Comparison of ENCODE assay signal across 18 mouse cellular contexts in the genomic region with DNA sequence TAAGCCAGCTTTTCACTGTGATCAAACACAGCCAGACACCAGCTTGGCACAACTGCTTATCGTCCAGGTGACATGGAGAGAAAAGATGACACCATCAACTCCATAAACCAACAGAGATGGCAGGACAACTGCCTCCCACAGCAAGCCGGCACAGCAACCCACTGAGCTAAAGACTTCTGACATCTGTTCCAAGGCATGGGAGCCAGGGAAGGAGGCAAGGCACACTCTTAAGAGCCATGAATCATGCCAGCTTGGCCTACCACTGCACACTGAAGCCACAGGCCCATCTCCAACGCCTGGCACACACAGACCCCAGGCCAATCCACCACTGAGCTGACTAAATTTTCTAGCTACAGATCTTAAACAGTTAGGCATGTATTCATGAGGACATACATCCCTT. TPM values are rescaled to one million over a fixed set of nuclear protein-coding genes. Genes with fewer than 3 reads are reported as not detected.
A peak's percentile ranks its signal among the peaks of the same experiment; 100 is the strongest.
DNase-seq lines count a peak whose midpoint lies in the region; ATAC-seq and TF ChIP-seq lines count a peak whose summit lies in the region.
"Had no signal": no experiment of that assay in that cellular context is flagged by ENCODE, and none has a peak within 500 bp of the region (broad histone marks: within the 10 kb centered on the region; RNA-seq: fewer than 3 reads in every experiment).

No protein-coding gene starts in this region.

- no peak overlapping the region for H3K9ac ChIP-seq in hindbrain, embryonic 16.5 days (ENCODE audit: low read depth, low read length)
- no peak overlapping the region for H3K9ac ChIP-seq in hindbrain, embryonic 11.5 days (ENCODE audit: low read depth, low read length)
- H3K9ac ChIP-seq: embryonic facial prominence, embryonic 12.5 days; heart, embryonic 15.5 days had no signal

- peak; percentile 60 for ATAC-seq in hindbrain, embryonic 16.5 days
- ATAC-seq in hindbrain, embryonic 11.5 days (ENCODE audit: low FRiP score), result no peak
- ATAC-seq: forebrain, embryonic 16.5 days; intestine, embryonic 16.5 days had no signal

- no peak overlapping the region for H3K4me3 ChIP-seq in hindbrain, embryonic 16.5 days (ENCODE audit: low read length)
- H3K4me3 ChIP-seq in hindbrain, embryonic 11.5 days (ENCODE audit: low read depth, low read length), result no peak overlapping the region
- no peak overlapping the region for H3K4me3 ChIP-seq in spleen, adult 2 months (ENCODE audit: extremely low read depth, insufficient read depth, insufficient read length)
- H3K4me3 ChIP-seq: embryonic facial prominence, embryonic 12.5 days; heart, adult 2 months; heart, embryonic 15.5 days had no signal

- TF ChIP-seq POLR2A in spleen, adult 2 months (IDR thresholded peaks at IDR 0.05; ENCODE audit: low read depth, low read length), result no peak

- H3K4me2 ChIP-seq in hindbrain, embryonic 16.5 days (ENCODE audit: low read length), result no peak overlapping the region
- no peak overlapping the region for H3K4me2 ChIP-seq in hindbrain, embryonic 11.5 days (replicated peaks; ENCODE audit: low read depth, low read length)
- H3K4me2 ChIP-seq: embryonic facial prominence, embryonic 12.5 days; heart, embryonic 11.5 days; heart, embryonic 15.5 days had no signal

- no peak for TF ChIP-seq CTCF in spleen, adult 2 months (IDR thresholded peaks at IDR 0.05; ENCODE audit: extremely low read depth, insufficient read depth, insufficient read length, insufficient replicate concordance)

- peak; percentile 52 to 65 for DNase-seq in cerebellum, postnatal 14 days
- no peak for DNase-seq in cerebellum, adult 8-10 months
- no peak for DNase-seq in hindbrain, embryonic 11.5 days (ENCODE audit: low spot score)
- DNase-seq in spleen, adult 2 months (ENCODE audit: low read depth in 1 of 2, low spot score in 2 of 2), result no peak
- DNase-seq in spleen, adult 12 weeks (ENCODE audit: low spot score), result no peak
- DNase-seq: adrenal gland, adult 2 months; adrenal gland, postnatal 25 days; cerebellum, adult 18-20 months; gastrocnemius, postnatal 14 days; heart, adult 2 months; heart, postnatal 14 days; kidney, adult 2 months had no signal

- H3K36me3 ChIP-seq in hindbrain, embryonic 16.5 days (ENCODE audit: control insufficient read depth, insufficient read depth, low read length), result no peaks in the 10 kb centered on the region
- no peaks in the 10 kb centered on the region for H3K36me3 ChIP-seq in hindbrain, embryonic 11.5 days (ENCODE audit: control insufficient read depth, insufficient read depth, low read length)
- peaks cover 30% of the 10 kb centered on the region for H3K36me3 ChIP-seq in spleen, adult 2 months (ENCODE audit: control insufficient read depth, insufficient read depth, low read length)
- H3K36me3 ChIP-seq: embryonic facial prominence, embryonic 12.5 days; heart, embryonic 15.5 days had no signal

- no peak overlapping the region for H3K27ac ChIP-seq in hindbrain, embryonic 16.5 days (ENCODE audit: low read depth, low read length)
- no peak overlapping the region for H3K27ac ChIP-seq in hindbrain, embryonic 11.5 days (ENCODE audit: low read depth, low read length)
- peak overlapping the region; percentile 96 for H3K27ac ChIP-seq in spleen, adult 2 months (ENCODE audit: insufficient read depth, low read length)
- H3K27ac ChIP-seq: embryonic facial prominence, embryonic 12.5 days; heart, adult 2 months; heart, embryonic 15.5 days had no signal

- H3K4me1 ChIP-seq in hindbrain, embryonic 16.5 days (ENCODE audit: control insufficient read depth, insufficient read depth, low read depth, low read length), result no peaks in the 10 kb centered on the region
- no peaks in the 10 kb centered on the region; the same call in 1 of the 2 replicates for H3K4me1 ChIP-seq in hindbrain, embryonic 11.5 days (replicated peaks; ENCODE audit: control insufficient read depth, insufficient read depth, low read length)
- peaks cover 43% of the 10 kb centered on the region; the same call in 1 of the 2 replicates for H3K4me1 ChIP-seq in spleen, adult 2 months (ENCODE audit: control insufficient read depth, insufficient read depth, insufficient read length)
- H3K4me1 ChIP-seq: embryonic facial prominence, embryonic 12.5 days; heart, embryonic 15.5 days had no signal

- WGBS in hindbrain, embryonic 16.5 days, result 63% methylated on average over 3 of the region's 3 CpGs
- whole genome bisulfite sequencing in hindbrain, embryonic 11.5 days, result 67% methylated on average over 3 of the region's 3 CpGs
- WGBS in spleen, adult 2 months, result 78% methylated on average over 3 of the region's 3 CpGs

- H3K27me3 ChIP-seq in hindbrain, embryonic 16.5 days (replicated peaks; ENCODE audit: control insufficient read depth, insufficient read depth, low read length), result peaks cover 3% of the 10 kb centered on the region; the same call in 1 of the 2 replicates
- H3K27me3 ChIP-seq in hindbrain, embryonic 11.5 days (ENCODE audit: control insufficient read depth, insufficient read depth, low read length), result no peaks in the 10 kb centered on the region
- H3K27me3 ChIP-seq in spleen, adult 2 months (ENCODE audit: control insufficient read depth, insufficient read depth, low read length), result no peaks in the 10 kb centered on the region
- H3K27me3 ChIP-seq: embryonic facial prominence, embryonic 12.5 days had no signal

- H3K9me3 ChIP-seq in hindbrain, embryonic 16.5 days (ENCODE audit: control insufficient read depth, low read length), result no peaks in the 10 kb centered on the region
- no peaks in the 10 kb centered on the region for H3K9me3 ChIP-seq in hindbrain, embryonic 11.5 days (ENCODE audit: control insufficient read depth, low read length)
- H3K9me3 ChIP-seq: embryonic facial prominence, embryonic 12.5 days; heart, embryonic 15.5 days had no signal

RNA-seq across cellular contexts. Expression of gene Pax5, which starts 32.3 kb away (rescaled TPM):
- 0.99 and 1.9 TPM in 2 replicates for polyA plus RNA-seq in hindbrain, embryonic 16.5 days (2015; fragmentation: Nextera tagmentation; extraction: Ambion mirVana)
- 3.3 and 4.8 TPM in 2 replicates for polyA plus RNA-seq in hindbrain, embryonic 11.5 days (2014; fragmentation: Nextera tagmentation; extraction: Ambion mirVana)
- 131 and 166 TPM in 2 replicates for polyA plus RNA-seq in spleen, adult 2 months (2012; rRNA removed)
- polyA plus RNA-seq: heart, embryonic 11.5 days; heart, embryonic 15.5 days; intestine, embryonic 16.5 days had no signal

Comparison
In these comparisons a context has a peak if more than half of its experiments do, and no peak if none do; other contexts are left out.
1. DNase-seq: peak in cerebellum, postnatal 14 days (2 of 2); none in cerebellum, adult 8-10 months (single experiment), hindbrain, embryonic 11.5 days (single experiment), spleen, adult 2 months (0 of 2) and spleen, adult 12 weeks (single experiment).
2. RNA of gene Pax5, which starts 32.3 kb away (polyA plus RNA-seq): 131 to 166 TPM in spleen, adult 2 months; 3.3 to 4.8 TPM in hindbrain, embryonic 11.5 days and 0.99 to 1.9 TPM in hindbrain, embryonic 16.5 days; every median in the first group is over 10 times any median in the second.